Mouse (Mus musculus): ENCODE measurements around the gene Naif1.

DNA sequence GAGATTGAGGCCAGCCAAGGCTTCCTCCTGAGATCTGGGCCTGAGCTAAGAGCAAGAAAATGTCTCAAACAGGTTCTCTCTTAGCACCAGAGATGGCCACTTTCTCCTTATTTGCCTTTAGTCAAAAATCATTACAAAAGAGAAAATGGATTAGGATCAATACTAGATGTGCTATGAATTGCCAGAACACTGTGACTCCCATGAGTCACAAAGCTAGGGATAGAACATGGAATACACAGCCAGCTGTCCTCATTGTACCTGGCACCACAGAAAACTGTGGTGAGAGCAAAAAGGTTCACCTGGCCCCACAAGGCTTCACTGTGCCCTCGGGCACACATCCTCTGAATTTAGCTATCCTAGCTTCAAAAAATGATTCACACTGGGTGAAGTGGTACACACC lies 1.8 kb upstream of the Naif1 start:
- TF ChIP-seq EP300 (IDR thresholded peaks at IDR 0.05; ENCODE audit: low read depth), result no peak
- no peak for TF ChIP-seq CTCF (IDR thresholded peaks at IDR 0.05; ENCODE audit: low read depth)

Data from heart, postnatal 0 days (tissue).